Mouse (Mus musculus) intestine, embryonic 16.5 days (tissue): ENCODE measurements at regions not wholly inside any gene's neighbourhood (a gene's known extent, or its start where the extent isn't known, plus 50 kb on each side); places are given as distances from the start of the nearest gene placed in this dataset.

Experiments used
- ATAC-seq: fragments of 200-750 bp; cut with Nextera tagmentation; 2 replicates; pipeline ENCODE4 v1.8.0; 2017; ENCODE audit warnings: moderate TSS enrichment, moderate library complexity
- H3K27ac ChIP-seq: fragments of 300-500 bp; sonication (generic); 2 replicates; pipeline ENCODE4 v1.5.1; 2014; ENCODE audit warnings: mild to moderate bottlenecking, low read length
- H3K27me3 ChIP-seq: fragments of 300-500 bp; sonication (generic); replicated peaks from 2 replicates; pipeline ENCODE4 v1.6.1; 2014; ENCODE audit warnings: low read length, control low read depth, mixed read lengths; ENCODE audit not compliant: control insufficient read depth, insufficient read depth
- H3K36me3 ChIP-seq: fragments of 300-500 bp; sonication (generic); 2 replicates; pipeline ENCODE4 v1.6.1; 2014; ENCODE audit warnings: low read length, control low read depth; ENCODE audit not compliant: control insufficient read depth, insufficient read depth
- H3K4me1 ChIP-seq: fragments of 300-500 bp; sonication (generic); 2 replicates; pipeline ENCODE4 v1.6.1; 2014; ENCODE audit warnings: low read length, control low read depth, mixed read lengths; ENCODE audit not compliant: control insufficient read depth, insufficient read depth
- H3K4me2 ChIP-seq: fragments of 300-500 bp; sonication (generic); 2 replicates; pipeline ENCODE4 v1.6.1; 2014; ENCODE audit warnings: low read depth, low read length, control low read depth
- H3K4me3 ChIP-seq: fragments of 300-500 bp; sonication (generic); 2 replicates; pipeline ENCODE4 v1.5.1; 2014; ENCODE audit warnings: mild to moderate bottlenecking, low read length
- H3K9ac ChIP-seq: fragments of 300-500 bp; sonication (generic); 2 replicates; pipeline ENCODE4 v1.6.1; 2014; ENCODE audit warnings: low read depth, low read length
- H3K9me3 ChIP-seq: fragments of 300-500 bp; sonication (generic); 2 replicates; pipeline ENCODE4 v1.6.1; 2016; ENCODE audit warnings: low read length, control low read depth; ENCODE audit not compliant: control insufficient read depth
- WGBS: fragments of 180-500 bp; shearing (Covaris S2); extraction: QIAGEN DNeasy Blood & Tissue Kit; methylation state at CpG from one replicate; pipeline ENCODE4 v1.1.7; 2014; 5-methylcytosine and 5-hydroxymethylcytosine counted together

DNA sequence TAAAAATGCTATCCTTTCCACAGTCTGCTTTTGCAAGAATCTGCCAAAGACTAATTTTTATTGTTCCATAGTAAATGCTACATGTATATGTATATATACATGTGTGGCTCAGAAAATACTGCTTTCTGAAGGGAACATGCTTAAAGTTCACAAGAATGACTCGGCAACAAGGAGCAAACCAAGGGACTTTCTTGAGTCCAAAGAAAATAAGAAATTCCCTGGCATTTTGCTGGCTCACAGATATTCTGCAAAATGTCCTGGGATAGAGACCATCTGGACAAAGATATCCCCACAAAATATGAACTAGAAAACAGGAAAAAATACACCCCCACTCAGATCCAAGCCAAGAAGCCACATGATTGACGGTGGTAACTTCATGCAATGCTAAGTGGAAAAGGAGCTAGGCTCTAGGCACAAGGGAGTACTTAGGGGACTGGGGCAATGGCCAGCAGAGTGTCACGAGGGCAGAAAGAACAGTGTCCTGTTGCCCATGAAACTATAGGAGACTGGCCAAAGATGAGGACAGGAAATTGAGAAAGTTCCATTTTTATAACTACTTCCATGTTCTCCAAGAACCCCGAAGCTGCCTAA lies 274.3 kb upstream of the Acvr2a start:
- Histone ChIP-seq H3K4me2 (no peak overlapping the region), H3K27me3 (no peaks in the 10 kb centered on the region), H3K4me3 (no peak overlapping the region), H3K4me1 (no peaks in the 10 kb centered on the region), H3K27ac (no peak overlapping the region), H3K9ac (no peak overlapping the region), H3K9me3 (no peaks in the 10 kb centered on the region), H3K36me3 (no peaks in the 10 kb centered on the region)
- no peak for ATAC-seq
- 71% methylated on average over 4 of the region's 4 CpGs for WGBS

- Histone ChIP-seq H3K9ac (no peak overlapping the region), H3K4me3 (no peak overlapping the region), H3K4me2 (no peak overlapping the region), H3K27ac (peak overlapping the region; percentile 68; the same call in 1 of the 2 replicates), H3K36me3 (no peaks in the 10 kb centered on the region), H3K27me3 (no peaks in the 10 kb centered on the region), H3K4me1 (no peaks in the 10 kb centered on the region), H3K9me3 (no peaks in the 10 kb centered on the region)
- WGBS, result 51% methylated on average over 4 of the region's 4 CpGs
- peak; percentile 96 for ATAC-seq
These were observed 269.5 kb upstream of the Acvr2a start for GRCm38 (mm10) chr2:48544377-48544776.

- Histone ChIP-seq H3K4me3 (no peak overlapping the region), H3K9ac (no peak overlapping the region), H3K4me1 (no peaks in the 10 kb centered on the region), H3K36me3 (no peaks in the 10 kb centered on the region), H3K27me3 (no peaks in the 10 kb centered on the region), H3K4me2 (no peak overlapping the region), H3K9me3 (no peaks in the 10 kb centered on the region), H3K27ac (peak overlapping the region; percentile 68)
- WGBS, result 74% methylated on average over 4 of the region's 4 CpGs
- no peak for ATAC-seq
These were observed 268.8 kb upstream of the Acvr2a start for GRCm38 (mm10) chr2:48545072-48545471.

- no peak for ATAC-seq
- no peak overlapping the region for H3K9ac ChIP-seq
- WGBS, result 72% methylated on average over 4 of the region's 4 CpGs
- H3K4me2 ChIP-seq, result no peak overlapping the region
- H3K4me1 ChIP-seq, result no peaks in the 10 kb centered on the region
- H3K27me3 ChIP-seq, result no peaks in the 10 kb centered on the region
- no peaks in the 10 kb centered on the region for H3K36me3 ChIP-seq
- H3K4me3 ChIP-seq, result no peak overlapping the region
- no peaks in the 10 kb centered on the region for H3K9me3 ChIP-seq
- no peak overlapping the region for H3K27ac ChIP-seq
These were observed 268.2 kb upstream of the Acvr2a start for GRCm38 (mm10) chr2:48545679-48546078.

GRCm38 (mm10) chr2:48546194-48546593 lies 267.7 kb upstream of the Acvr2a start:
- Histone ChIP-seq H3K9ac (no peak overlapping the region), H3K9me3 (no peaks in the 10 kb centered on the region), H3K27me3 (no peaks in the 10 kb centered on the region), H3K4me3 (no peak overlapping the region), H3K27ac (no peak overlapping the region), H3K4me2 (no peak overlapping the region), H3K4me1 (no peaks in the 10 kb centered on the region), H3K36me3 (no peaks in the 10 kb centered on the region)
- no peak for ATAC-seq
- WGBS, result 88% methylated on average over 4 of the region's 4 CpGs

DNA sequence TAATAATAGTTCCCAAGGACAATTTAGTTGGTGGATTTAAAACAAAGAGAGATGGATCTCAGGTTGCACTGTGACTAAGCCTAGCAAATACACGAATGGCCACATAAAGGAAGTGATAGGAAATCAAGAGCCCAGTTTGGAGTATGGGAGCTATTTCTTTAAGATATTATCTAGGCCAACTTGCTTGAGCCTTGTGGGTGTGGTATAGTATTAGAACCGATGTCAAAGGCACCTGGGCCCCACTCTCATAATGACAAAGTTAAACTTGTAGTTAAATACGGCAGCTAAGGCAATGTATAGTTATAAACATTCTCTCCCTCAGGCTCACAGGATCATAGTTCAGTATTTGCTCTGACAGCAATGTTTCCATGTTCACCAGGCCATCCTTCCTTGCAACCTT lies 257.3 kb upstream of the Acvr2a start:
- H3K27me3 ChIP-seq, result no peaks in the 10 kb centered on the region
- no peak overlapping the region for H3K27ac ChIP-seq

GRCm38 (mm10) chr2:48557123-48557522 lies 256.8 kb upstream of the Acvr2a start:
- H3K9me3 ChIP-seq, result no peaks in the 10 kb centered on the region
- no peak overlapping the region for H3K27ac ChIP-seq
- peaks cover 3% of the 10 kb centered on the region; the same call in 1 of the 2 replicates for H3K4me1 ChIP-seq
- no peak overlapping the region for H3K4me2 ChIP-seq
- H3K27me3 ChIP-seq, result no peaks in the 10 kb centered on the region
- H3K36me3 ChIP-seq, result no peaks in the 10 kb centered on the region
- no peak overlapping the region for H3K4me3 ChIP-seq
- ATAC-seq, result no peak
- H3K9ac ChIP-seq, result no peak overlapping the region

More for the DNA sequence above, 257.3 kb upstream of the Acvr2a start:
- ATAC-seq, result peak; percentile 82
- Histone ChIP-seq H3K4me3 (no peak overlapping the region), H3K4me2 (no peak overlapping the region), H3K9me3 (no peaks in the 10 kb centered on the region), H3K9ac (no peak overlapping the region), H3K36me3 (no peaks in the 10 kb centered on the region), H3K4me1 (peaks cover 3% of the 10 kb centered on the region; the same call in 1 of the 2 replicates)
- 34% methylated on average over 3 of the region's 3 CpGs for WGBS

DNA sequence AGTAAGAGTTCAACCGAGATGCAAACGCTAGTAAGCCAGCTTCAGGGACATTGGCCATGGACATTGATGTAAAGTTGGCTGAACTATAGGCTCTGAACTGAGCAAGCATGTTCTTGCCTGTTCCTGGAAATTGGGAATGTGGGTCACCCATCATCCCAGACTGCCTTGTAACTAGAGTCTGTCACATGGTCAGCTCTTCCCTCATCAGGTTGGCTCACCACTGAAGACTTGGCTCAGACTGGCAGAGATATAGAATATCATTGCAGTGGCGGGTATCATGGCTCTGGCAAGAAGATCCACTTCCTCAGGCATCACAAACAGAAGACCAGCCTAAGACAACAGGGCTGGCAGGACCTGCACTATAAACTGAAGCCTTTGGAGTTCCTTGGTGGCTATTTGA lies 255.3 kb upstream of the Acvr2a start:
- H3K4me1 ChIP-seq, result peaks cover 3% of the 10 kb centered on the region; the same call in 1 of the 2 replicates
- 88% methylated on average over 3 of the region's 3 CpGs for WGBS
- H3K36me3 ChIP-seq, result no peaks in the 10 kb centered on the region
- no peaks in the 10 kb centered on the region for H3K9me3 ChIP-seq
- H3K27ac ChIP-seq, result no peak overlapping the region
- no peak overlapping the region for H3K9ac ChIP-seq
- no peak overlapping the region for H3K4me3 ChIP-seq
- ATAC-seq, result no peak
- H3K27me3 ChIP-seq, result no peaks in the 10 kb centered on the region
- H3K4me2 ChIP-seq, result no peak overlapping the region

DNA sequence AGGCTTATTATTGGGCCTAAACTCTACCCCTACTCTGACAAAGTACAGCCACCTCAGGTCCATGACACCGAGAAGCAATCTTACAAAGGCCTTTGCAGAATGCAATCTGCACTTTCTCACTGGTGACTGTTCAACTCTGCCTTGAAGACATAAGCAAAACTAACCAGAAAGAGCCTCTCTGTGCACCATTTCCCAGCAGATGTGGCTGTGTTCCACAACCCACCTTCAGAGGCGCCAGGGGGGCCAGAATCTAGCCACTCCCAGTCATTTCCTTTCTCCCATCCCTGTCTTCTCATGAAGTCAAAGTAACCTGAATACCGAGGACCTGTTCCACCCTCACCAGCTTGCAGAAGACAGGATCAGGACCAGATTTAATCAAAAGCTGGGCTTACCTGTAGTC lies 250.3 kb upstream of the Acvr2a start:
- 56% methylated on average over 3 of the region's 3 CpGs for WGBS
- Histone ChIP-seq H3K36me3 (no peaks in the 10 kb centered on the region), H3K27ac (peak overlapping the region; percentile 69), H3K9ac (no peak overlapping the region), H3K4me2 (no peak overlapping the region), H3K9me3 (no peaks in the 10 kb centered on the region), H3K4me1 (peaks cover 3% of the 10 kb centered on the region; the same call in 1 of the 2 replicates), H3K27me3 (no peaks in the 10 kb centered on the region), H3K4me3 (no peak overlapping the region)
- 0 out of 2 replicates have a peak, but pooled peaks have one; percentile 42 for ATAC-seq

DNA sequence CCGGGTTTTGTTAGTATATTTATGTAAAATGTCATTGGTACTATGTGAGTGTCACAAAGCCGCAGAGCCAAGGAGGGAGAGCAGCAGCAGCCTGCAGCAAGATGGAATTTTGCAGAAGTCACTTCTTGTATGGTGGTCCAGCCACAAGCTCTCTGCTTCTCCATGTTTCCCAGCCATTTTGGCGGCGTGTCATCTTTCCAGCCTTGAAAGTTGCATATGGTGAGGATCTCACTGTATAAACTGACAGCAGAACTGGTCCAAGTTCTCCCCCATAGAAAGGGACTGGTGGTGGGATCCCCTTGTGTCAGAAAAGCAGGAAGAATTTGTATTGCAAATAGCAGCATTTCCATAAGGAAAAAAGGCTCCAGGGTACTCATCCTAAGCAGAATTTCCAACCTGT lies 249.7 kb upstream of the Acvr2a start:
- WGBS, result 68% methylated on average over 4 of the region's 4 CpGs
- H3K27me3 ChIP-seq, result no peaks in the 10 kb centered on the region
- no peak overlapping the region for H3K9ac ChIP-seq
- no peak overlapping the region for H3K4me2 ChIP-seq
- ATAC-seq, result peak; percentile 21; the same call in 1 of the 2 replicates
- H3K4me1 ChIP-seq, result peaks cover 3% of the 10 kb centered on the region; the same call in 1 of the 2 replicates
- no peaks in the 10 kb centered on the region for H3K9me3 ChIP-seq
- no peaks in the 10 kb centered on the region for H3K36me3 ChIP-seq
- H3K27ac ChIP-seq, result peak overlapping the region; percentile 69
- no peak overlapping the region for H3K4me3 ChIP-seq
